Comparison of ENCODE assay signal across 16 mouse cellular contexts in genomic region chr7:45436444-45436843, GRCm38 (mm10). TPM values are rescaled to one million over a fixed set of nuclear protein-coding genes. Genes with fewer than 3 reads are reported as not detected.
DNase-seq lines count a peak whose midpoint lies in the region; ATAC-seq and TF ChIP-seq lines count a peak whose summit lies in the region.
"Had no signal": no experiment of that assay in that cellular context is flagged by ENCODE, and none has a peak within 500 bp of the region (broad histone marks: within the 10 kb centered on the region; RNA-seq: fewer than 3 reads in every experiment).

No protein-coding gene starts in this region.

- no peaks in the 10 kb centered on the region for H3K9me3 ChIP-seq in heart, embryonic 10.5 days
- no peaks in the 10 kb centered on the region for H3K9me3 ChIP-seq in liver, embryonic 15.5 days (replicated peaks)
- H3K9me3 ChIP-seq in embryonic facial prominence, embryonic 12.5 days, result no peaks in the 10 kb centered on the region
- no peaks in the 10 kb centered on the region for H3K9me3 ChIP-seq in limb, embryonic 14.5 days (ENCODE audit: control insufficient read depth, low read length)

- H3K4me1 ChIP-seq in heart, embryonic 10.5 days, result peaks cover 44% of the 10 kb centered on the region
- peaks cover 46% of the 10 kb centered on the region for H3K4me1 ChIP-seq in liver, embryonic 15.5 days (replicated peaks)
- peaks cover 43% of the 10 kb centered on the region for H3K4me1 ChIP-seq in embryonic facial prominence, embryonic 12.5 days
- peaks cover 37% of the 10 kb centered on the region for H3K4me1 ChIP-seq in limb, embryonic 14.5 days (ENCODE audit: control insufficient read depth, insufficient read depth, low read length)

- no peak for TF ChIP-seq POLR2A in limb, embryonic 14.5 days (IDR thresholded peaks at IDR 0.05; ENCODE audit: borderline replicate concordance, extremely low read depth, insufficient read depth, insufficient read length)

- no peak for DNase-seq in heart, embryonic 10.5 days (ENCODE audit: low spot score)
- no peak for DNase-seq in heart, postnatal 4 days
- DNase-seq in liver, result no peak
- DNase-seq in limb, embryonic 14.5 days (ENCODE audit: low spot score), result no peak
- no peak for DNase-seq in right cerebral cortex, postnatal 36 days (ENCODE audit: low spot score in 2 of 2)
- no peak for DNase-seq in right cerebral cortex, postnatal 25 days
- DNase-seq: adrenal gland, postnatal 25 days; cerebellum, postnatal 10 days; kidney, postnatal 14 days; thymus, adult 18-20 months had no signal

- H3K4me2 ChIP-seq in liver, embryonic 15.5 days, result 0 out of 2 replicates have a peak overlapping the region, but pooled peaks have one; percentile 88
- 0 out of 2 replicates have a peak overlapping the region, but pooled peaks have one; percentile 97 for H3K4me2 ChIP-seq in embryonic facial prominence, embryonic 12.5 days (replicated peaks)
- 0 out of 2 replicates have a peak overlapping the region, but pooled peaks have one; percentile 80 for H3K4me2 ChIP-seq in limb, embryonic 14.5 days (replicated peaks; ENCODE audit: low read depth, low read length, severe bottlenecking)

- H3K27me3 ChIP-seq in heart, embryonic 10.5 days (ENCODE audit: insufficient read depth, poor library complexity, severe bottlenecking), result no peaks in the 10 kb centered on the region
- no peaks in the 10 kb centered on the region; the same call in 1 of the 2 replicates for H3K27me3 ChIP-seq in liver, embryonic 15.5 days
- H3K27me3 ChIP-seq in embryonic facial prominence, embryonic 12.5 days, result no peaks in the 10 kb centered on the region
- H3K27me3 ChIP-seq in limb, embryonic 14.5 days (ENCODE audit: control insufficient read depth, insufficient read depth, low read length), result no peaks in the 10 kb centered on the region
- H3K27me3 ChIP-seq: Patski had no signal

- 92% methylated on average over 5 of the region's 5 CpGs for WGBS in heart, embryonic 10.5 days
- WGBS in liver, embryonic 15.5 days (ENCODE audit: insufficient replicate concordance), result 73% methylated on average over 5 of the region's 5 CpGs
- WGBS in embryonic facial prominence, embryonic 12.5 days, result 92% methylated on average over 5 of the region's 5 CpGs
- WGBS in limb, embryonic 14.5 days, result 89% methylated on average over 5 of the region's 5 CpGs

- ATAC-seq in liver, embryonic 15.5 days (ENCODE audit: insufficient read depth), result no peak
- ATAC-seq in embryonic facial prominence, embryonic 12.5 days (ENCODE audit: insufficient number of reproducible peaks, insufficient read depth, low FRiP score, low TSS enrichment), result no peak
- ATAC-seq in limb, embryonic 14.5 days (ENCODE audit: low FRiP score, low read depth), result no peak
- ATAC-seq: Patski had no signal

- no peak overlapping the region for H3K9ac ChIP-seq in liver, embryonic 15.5 days
- 0 out of 2 replicates have a peak overlapping the region, but pooled peaks have one; percentile 24 for H3K9ac ChIP-seq in embryonic facial prominence, embryonic 12.5 days
- no peak overlapping the region for H3K9ac ChIP-seq in limb, embryonic 14.5 days (ENCODE audit: low read depth, low read length, severe bottlenecking)

- peak overlapping the region; percentile 72; the same call in 1 of the 2 replicates for H3K4me3 ChIP-seq in heart, embryonic 10.5 days
- no peak overlapping the region for H3K4me3 ChIP-seq in liver, embryonic 15.5 days (replicated peaks)
- H3K4me3 ChIP-seq in embryonic facial prominence, embryonic 12.5 days, result no peak overlapping the region
- no peak overlapping the region for H3K4me3 ChIP-seq in limb, embryonic 14.5 days (replicated peaks; ENCODE audit: low read length)

- no peak overlapping the region for H3K27ac ChIP-seq in heart, embryonic 10.5 days
- H3K27ac ChIP-seq in liver, embryonic 15.5 days (replicated peaks), result no peak overlapping the region
- H3K27ac ChIP-seq in embryonic facial prominence, embryonic 12.5 days, result no peak overlapping the region
- H3K27ac ChIP-seq in limb, embryonic 14.5 days (replicated peaks; ENCODE audit: low read depth, low read length), result no peak overlapping the region

- H3K36me3 ChIP-seq in heart, embryonic 10.5 days, result peaks cover 30% of the 10 kb centered on the region
- peaks cover 18% of the 10 kb centered on the region for H3K36me3 ChIP-seq in liver, embryonic 15.5 days (replicated peaks)
- peaks cover 25% of the 10 kb centered on the region for H3K36me3 ChIP-seq in embryonic facial prominence, embryonic 12.5 days
- H3K36me3 ChIP-seq in limb, embryonic 14.5 days (ENCODE audit: control insufficient read depth, insufficient read depth, low read length), result peaks cover 28% of the 10 kb centered on the region

RNA-seq across cellular contexts. Expression of gene Ruvbl2, which starts 1.5 kb away (rescaled TPM):
- polyA plus RNA-seq in heart, embryonic 10.5 days (2016; fragmentation: Nextera tagmentation; extraction: Ambion mirVana), result 121 and 175 TPM in 2 replicates
- 10 to 100 TPM; 38.7 to 39.3 TPM for total RNA-seq in heart, postnatal 4 days (2021)
- polyA plus RNA-seq in liver, embryonic 15.5 days (2015; fragmentation: Nextera tagmentation; extraction: Ambion mirVana), result 67.1 and 74.2 TPM in 2 replicates
- polyA plus RNA-seq in embryonic facial prominence, embryonic 12.5 days (2016; fragmentation: Nextera tagmentation; extraction: Ambion mirVana), result 149 and 151 TPM in 2 replicates
- 120 TPM in 2 replicates for polyA plus RNA-seq in limb, embryonic 14.5 days (2012; rRNA removed)
- polyA plus RNA-seq in limb, embryonic 14.5 days (2014; fragmentation: Nextera tagmentation; extraction: Ambion mirVana), result 119 and 126 TPM in 2 replicates

RNA-seq across cellular contexts. Expression of gene Gys1, which starts 1.8 kb away (rescaled TPM):
- polyA plus RNA-seq in heart, embryonic 10.5 days (2016; fragmentation: Nextera tagmentation; extraction: Ambion mirVana), result 79.9 and 124 TPM in 2 replicates
- total RNA-seq in heart, postnatal 4 days (2021), result 10 to 100 TPM; 82.7 to 90.3 TPM
- 6.8 and 7.7 TPM in 2 replicates for polyA plus RNA-seq in liver, embryonic 15.5 days (2015; fragmentation: Nextera tagmentation; extraction: Ambion mirVana)
- 43.2 and 45.4 TPM in 2 replicates for polyA plus RNA-seq in embryonic facial prominence, embryonic 12.5 days (2016; fragmentation: Nextera tagmentation; extraction: Ambion mirVana)
- 44.1 and 59.1 TPM in 2 replicates for polyA plus RNA-seq in limb, embryonic 14.5 days (2012; rRNA removed)
- 35.8 and 37.3 TPM in 2 replicates for polyA plus RNA-seq in limb, embryonic 14.5 days (2014; fragmentation: Nextera tagmentation; extraction: Ambion mirVana)

RNA-seq across cellular contexts. Expression of gene Lhb, which starts 15.8 kb away (rescaled TPM):
- not detected in 2 replicates for polyA plus RNA-seq in heart, embryonic 10.5 days (2016; fragmentation: Nextera tagmentation; extraction: Ambion mirVana)
- not detected for total RNA-seq in heart, postnatal 4 days (2021)
- polyA plus RNA-seq in liver, embryonic 15.5 days (2015; fragmentation: Nextera tagmentation; extraction: Ambion mirVana), result not detected in 2 replicates
- polyA plus RNA-seq in embryonic facial prominence, embryonic 12.5 days (2016; fragmentation: Nextera tagmentation; extraction: Ambion mirVana), result 0.33 and 0.71 TPM in 2 replicates
- polyA plus RNA-seq in limb, embryonic 14.5 days (2012; rRNA removed), result 0.50 and 1.4 TPM in 2 replicates
- not detected in 2 replicates for polyA plus RNA-seq in limb, embryonic 14.5 days (2014; fragmentation: Nextera tagmentation; extraction: Ambion mirVana)
- total RNA-seq: adrenal gland, postnatal 25 days; gastrocnemius, postnatal 4 days; left cerebral cortex, postnatal 14 days had no signal
- polyA plus RNA-seq: small intestine, adult 2 months had no signal

RNA-seq across cellular contexts. Expression of gene Ntf5, which starts 22.9 kb away (rescaled TPM):
- 1.5 and 2.6 TPM in 2 replicates for polyA plus RNA-seq in heart, embryonic 10.5 days (2016; fragmentation: Nextera tagmentation; extraction: Ambion mirVana)
- under 1 TPM; 0.17 to 0.43 TPM for total RNA-seq in heart, postnatal 4 days (2021)
- polyA plus RNA-seq in liver, embryonic 15.5 days (2015; fragmentation: Nextera tagmentation; extraction: Ambion mirVana), result 0.22 and 0.24 TPM in 2 replicates
- polyA plus RNA-seq in embryonic facial prominence, embryonic 12.5 days (2016; fragmentation: Nextera tagmentation; extraction: Ambion mirVana), result 5.2 and 5.6 TPM in 2 replicates
- polyA plus RNA-seq in limb, embryonic 14.5 days (2012; rRNA removed), result 4.2 and 4.5 TPM in 2 replicates
- polyA plus RNA-seq in limb, embryonic 14.5 days (2014; fragmentation: Nextera tagmentation; extraction: Ambion mirVana), result 4.4 and 6.0 TPM in 2 replicates
- total RNA-seq: adrenal gland, postnatal 25 days; left cerebral cortex, postnatal 14 days had no signal

RNA-seq across cellular contexts. Expression of gene Ftl1, which starts 23.2 kb away (rescaled TPM):
- polyA plus RNA-seq in heart, embryonic 10.5 days (2016; fragmentation: Nextera tagmentation; extraction: Ambion mirVana), result 4,578 and 4,939 TPM in 2 replicates
- total RNA-seq in heart, postnatal 4 days (2021), result 100 to 1,000 TPM; 302 to 316 TPM
- 6,104 and 6,562 TPM in 2 replicates for polyA plus RNA-seq in liver, embryonic 15.5 days (2015; fragmentation: Nextera tagmentation; extraction: Ambion mirVana)
- 5,211 and 5,392 TPM in 2 replicates for polyA plus RNA-seq in embryonic facial prominence, embryonic 12.5 days (2016; fragmentation: Nextera tagmentation; extraction: Ambion mirVana)
- polyA plus RNA-seq in limb, embryonic 14.5 days (2012; rRNA removed), result 1,503 and 2,450 TPM in 2 replicates
- polyA plus RNA-seq in limb, embryonic 14.5 days (2014; fragmentation: Nextera tagmentation; extraction: Ambion mirVana), result 4,726 and 4,986 TPM in 2 replicates
